Mouse (Mus musculus) frontal cortex, postnatal 25 days (tissue): ENCODE measurements around the gene Tmem59l.
"Not testable (repeated sequence)": the region's sequence is repeated elsewhere in the genome, so short reads cannot be mapped to it uniquely, and the experiment has no call there.

Experiments used
- DNase-seq, 2 experiments: peaks; one replicate each; pipeline ENCODE4 v3.0.0; 2022; ENCODE audit warnings: low spot score in 2 of 2

Tmem59l gene

GRCm38 (mm10) chr8:70486941-70487520, at the start of gene Tmem59l:
TSS of gene Tmem59l (minus strand) at chr8:70487358.
- DNase-seq, result no peak

GRCm38 (mm10) chr8:70535701-70536100, 48.5 kb upstream of the Tmem59l start:
- no peak for DNase-seq

- no peak for DNase-seq
Observed at GRCm38 (mm10) chr8:70535221-70535620, 48.1 kb upstream of the Tmem59l start.

GRCm38 (mm10) chr8:70534281-70534680, 47.1 kb upstream of the Tmem59l start:
- no peak for DNase-seq

GRCm38 (mm10) chr8:70530314-70530713, 43.2 kb upstream of the Tmem59l start:
- DNase-seq, result no peak

- no peak for DNase-seq
Observed at GRCm38 (mm10) chr8:70529741-70530161, 42.6 kb upstream of the Tmem59l start.

GRCm38 (mm10) chr8:70529299-70529698, 42.1 kb upstream of the Tmem59l start:
- no peak for DNase-seq

GRCm38 (mm10) chr8:70528182-70528797, 41.1 kb upstream of the Tmem59l start:
- no peak for DNase-seq

GRCm38 (mm10) chr8:70527512-70528181, 40.5 kb upstream of the Tmem59l start, which contains the start of the genes Fkbp8 and Kxd1:
TSS of gene Fkbp8 (plus strand) at chr8:70527724.
TSS of gene Kxd1 (minus strand) at chr8:70527956.
- peak; percentile 99 to 100 for DNase-seq

GRCm38 (mm10) chr8:70527111-70527511, 40.0 kb upstream of the Tmem59l start:
- no peak for DNase-seq

- peak; percentile 87 to 93 for DNase-seq
Observed at GRCm38 (mm10) chr8:70522592-70523403, 35.6 kb upstream of the Tmem59l start.

- no peak for DNase-seq
Observed at GRCm38 (mm10) chr8:70519606-70520005, 32.4 kb upstream of the Tmem59l start.

- DNase-seq, result no peak
Observed at GRCm38 (mm10) chr8:70519043-70519442, 31.9 kb upstream of the Tmem59l start.

GRCm38 (mm10) chr8:70517940-70518643, 30.9 kb upstream of the Tmem59l start:
- no peak for DNase-seq

- no peak for DNase-seq
Observed at GRCm38 (mm10) chr8:70513441-70513840, 26.3 kb upstream of the Tmem59l start.

GRCm38 (mm10) chr8:70512253-70512903, 25.2 kb upstream of the Tmem59l start:
- DNase-seq, result no peak

GRCm38 (mm10) chr8:70511770-70512169, 24.6 kb upstream of the Tmem59l start:
- no peak for DNase-seq

- not testable (repeated sequence) for DNase-seq
Observed at GRCm38 (mm10) chr8:70511174-70511573, 24.0 kb upstream of the Tmem59l start.

- DNase-seq, result peak; percentile 95 to 96
Observed at GRCm38 (mm10) chr8:70510228-70510915, 23.2 kb upstream of the Tmem59l start, which contains the start of gene Uba52. TSS of gene Uba52 (minus strand) at chr8:70510801.

GRCm38 (mm10) chr8:70509281-70509952, 22.3 kb upstream of the Tmem59l start:
- DNase-seq, result no peak
